In genomic region chr17:8935604-8936003, GRCm38 (mm10) we compare ENCODE assay signal across 14 mouse cellular contexts. TPM values are rescaled to one million over a fixed set of nuclear protein-coding genes. Genes with fewer than 3 reads are reported as not detected.
DNase-seq lines count a peak whose midpoint lies in the region; TF ChIP-seq lines count a peak whose summit lies in the region.
"Had no signal": no experiment of that assay in that cellular context is flagged by ENCODE, and none has a peak within 500 bp of the region (broad histone marks: within the 10 kb centered on the region; RNA-seq: fewer than 3 reads in every experiment).

No protein-coding gene starts in this region.

- no peak overlapping the region; the same call in 1 of the 2 replicates for H3K4me3 ChIP-seq in layer of hippocampus, adult 2 months
- H3K4me3 ChIP-seq: heart, embryonic 10.5 days; limb, embryonic 12.5 days had no signal

- DNase-seq in embryo, embryonic 10 days (ENCODE audit: low spot score) = peak; percentile 51
- no peak for DNase-seq in embryo, embryonic 9.5 days (ENCODE audit: extremely low spot score)
- peak in 1 of 2 experiments; percentile 14 for DNase-seq in layer of hippocampus, adult 2 months (ENCODE audit: low spot score in 2 of 2)
- DNase-seq in layer of hippocampus, adult 8-10 months (ENCODE audit: low spot score in 2 of 2) = no peak
- peak; percentile 35 for DNase-seq in embryo, embryonic 11 days
- DNase-seq in kidney, postnatal 10 days = peak; percentile 38
- DNase-seq in adrenal gland, postnatal 4 days (ENCODE audit: low spot score in 2 of 2) = no peak
- DNase-seq in right cerebral cortex, postnatal 10 days (ENCODE audit: low spot score in 2 of 2) = no peak
- DNase-seq: adrenal gland, adult 8-10 months; cerebellum, adult 9-10 months had no signal

- TF ChIP-seq CTCF in layer of hippocampus, adult 2 months (conservative IDR thresholded peaks at IDR 0.05) = no peak

- peak overlapping the region; percentile 39; the same call in 1 of the 2 replicates for H3K27ac ChIP-seq in layer of hippocampus, adult 2 months
- H3K27ac ChIP-seq: heart, embryonic 10.5 days; limb, embryonic 12.5 days; macrophage had no signal

RNA-seq across cellular contexts. Expression of gene 1700010I14Rik, which starts 52.5 kb away (rescaled TPM):
- 1 to 10 TPM; 1.7 to 2.0 TPM for total RNA-seq in layer of hippocampus, adult 2 months (2021)
- total RNA-seq in layer of hippocampus, adult 8-10 months (2022) = 1 to 10 TPM; 1.2 to 2.7 (median 2.2) TPM
- total RNA-seq in adrenal gland, postnatal 4 days (2021) = 1 to 10 TPM; 3.6 to 4.9 TPM
- total RNA-seq: G1E had no signal

Comparison
In these comparisons a context has a peak if more than half of its experiments do, and no peak if none do; other contexts are left out.
1. DNase-seq: peak in embryo, embryonic 10 days (single experiment), embryo, embryonic 11 days (single experiment) and kidney, postnatal 10 days (single experiment); none in embryo, embryonic 9.5 days (single experiment), layer of hippocampus, adult 8-10 months (0 of 2), adrenal gland, postnatal 4 days (0 of 2) and right cerebral cortex, postnatal 10 days (0 of 2).